Mouse (Mus musculus): ENCODE results near the gene Paqr7.
"Not testable (repeated sequence)": the region's sequence is repeated elsewhere in the genome, so short reads cannot be mapped to it uniquely, and the experiment has no call there.

The Paqr7 gene

GRCm38 (mm10) chr4:134474240-134474639 lies 22.3 kb upstream of the Paqr7 start:
- no peak for DNase-seq

DNA sequence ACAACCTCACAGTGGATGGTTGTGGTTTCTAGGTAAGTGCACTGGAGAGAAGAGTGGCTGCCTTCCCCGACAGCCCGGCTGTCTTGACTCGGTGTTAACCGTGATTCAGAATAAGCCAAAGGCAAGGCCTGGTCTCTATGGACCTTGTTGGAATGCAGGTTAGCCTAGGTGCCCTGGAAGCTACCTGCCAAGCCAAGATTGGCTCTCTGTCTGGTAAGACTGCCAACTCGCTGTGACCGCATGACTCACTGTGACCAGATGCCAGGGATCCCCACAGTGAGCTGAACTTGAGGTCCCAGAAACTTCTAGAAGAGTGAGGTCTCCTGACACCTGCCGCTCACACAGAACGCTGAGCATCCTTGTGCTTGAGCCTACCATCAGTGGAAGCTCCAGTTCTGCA lies 19.6 kb upstream of the Paqr7 start:
- peak; percentile 77 for DNase-seq

DNA sequence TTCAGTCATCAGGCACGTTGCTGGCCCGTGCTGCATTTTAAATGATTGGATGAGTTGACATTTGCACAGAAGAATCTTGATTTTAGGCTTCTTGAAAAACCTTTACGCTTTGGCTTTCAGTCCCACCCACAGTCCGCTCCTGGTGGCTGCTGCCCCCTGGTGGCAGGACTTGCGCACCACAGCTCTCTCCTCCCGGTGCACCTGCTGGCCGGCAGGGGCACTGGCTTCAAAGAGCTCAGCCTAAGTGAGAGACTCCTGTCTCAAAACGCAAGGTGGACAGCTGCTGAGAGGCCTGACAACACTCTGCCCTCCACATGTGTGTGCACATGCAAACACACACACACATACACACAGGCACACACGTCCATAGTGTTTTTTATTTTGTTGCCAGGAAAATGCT lies 18.5 kb upstream of the Paqr7 start:
- DNase-seq = peak; percentile 92

- DNase-seq = no peak
These were observed 16.7 kb upstream of the Paqr7 start for GRCm38 (mm10) chr4:134479839-134480238.

DNA sequence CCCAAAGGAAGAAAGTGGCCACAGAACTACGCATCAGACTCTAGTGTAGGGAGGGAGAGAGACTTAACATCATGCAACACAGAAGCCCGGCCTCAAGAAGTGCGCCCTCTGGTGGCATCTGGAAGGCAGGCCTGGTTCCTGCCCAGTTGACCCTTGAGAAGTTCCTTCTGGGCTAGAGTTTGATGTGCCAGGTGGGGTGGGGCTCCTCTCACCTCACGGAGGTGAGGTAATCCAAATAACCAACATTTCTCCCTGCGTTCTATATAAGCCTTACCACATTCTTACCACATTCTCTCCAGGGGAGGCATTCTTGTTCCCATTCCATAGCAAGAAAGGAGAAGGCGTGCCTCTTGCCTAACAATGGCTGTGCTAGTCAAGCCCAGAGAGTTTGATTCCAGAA lies 15.6 kb upstream of the Paqr7 start:
- peak; percentile 83 for DNase-seq

DNA sequence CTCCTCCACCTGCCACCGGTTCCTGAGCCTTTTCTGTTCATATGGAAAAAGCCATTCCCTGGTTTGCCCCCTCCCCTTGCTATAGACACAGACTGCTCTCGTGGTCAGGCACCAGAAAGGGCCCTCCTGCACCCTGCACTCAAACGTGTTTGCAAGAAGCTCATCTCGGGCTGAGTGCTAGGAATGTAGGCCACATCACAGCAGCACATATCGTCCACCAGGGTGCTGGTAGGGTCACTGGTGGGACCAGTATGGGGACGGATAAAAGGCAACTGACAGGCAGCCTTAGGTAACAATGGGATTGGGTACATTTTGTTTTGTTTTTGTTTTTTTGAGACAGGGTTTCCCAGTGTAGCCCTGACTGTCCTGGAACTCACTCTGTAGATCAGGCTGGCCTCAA lies 15.2 kb upstream of the Paqr7 start:
- DNase-seq = no peak

- DNase-seq = peak; percentile 65
These were observed 14.1 kb upstream of the Paqr7 start for GRCm38 (mm10) chr4:134482442-134482841.

DNA sequence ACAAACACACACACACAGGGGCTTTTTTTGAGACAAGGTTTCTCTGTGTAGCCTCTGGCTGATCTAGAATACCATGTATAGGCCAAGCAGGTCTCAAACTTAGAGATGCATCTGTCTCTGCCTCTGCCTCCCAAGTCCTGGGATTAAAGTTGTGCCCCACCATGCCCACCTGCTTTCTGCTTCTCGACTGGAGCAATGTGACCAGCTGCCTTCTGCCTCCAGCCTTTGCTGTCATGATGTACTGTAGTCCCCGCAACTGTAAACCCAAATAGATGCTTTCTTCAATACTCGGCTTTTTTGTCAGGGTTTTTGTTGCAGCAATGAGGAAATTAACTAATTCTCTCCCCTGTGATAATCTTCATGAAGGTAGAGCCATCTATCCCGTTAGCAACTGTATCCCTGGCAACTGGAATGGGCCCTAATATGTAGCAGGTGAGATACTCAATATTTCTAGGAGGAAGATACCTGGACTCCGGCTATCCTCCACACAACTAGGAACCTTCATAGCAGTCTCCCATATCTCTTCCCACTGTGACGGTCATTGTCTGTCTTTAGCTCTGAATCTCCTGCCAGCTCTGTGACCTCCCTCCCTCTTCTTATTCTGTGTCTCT lies 13.3 kb upstream of the Paqr7 start:
- DNase-seq = peak; percentile 55

DNA sequence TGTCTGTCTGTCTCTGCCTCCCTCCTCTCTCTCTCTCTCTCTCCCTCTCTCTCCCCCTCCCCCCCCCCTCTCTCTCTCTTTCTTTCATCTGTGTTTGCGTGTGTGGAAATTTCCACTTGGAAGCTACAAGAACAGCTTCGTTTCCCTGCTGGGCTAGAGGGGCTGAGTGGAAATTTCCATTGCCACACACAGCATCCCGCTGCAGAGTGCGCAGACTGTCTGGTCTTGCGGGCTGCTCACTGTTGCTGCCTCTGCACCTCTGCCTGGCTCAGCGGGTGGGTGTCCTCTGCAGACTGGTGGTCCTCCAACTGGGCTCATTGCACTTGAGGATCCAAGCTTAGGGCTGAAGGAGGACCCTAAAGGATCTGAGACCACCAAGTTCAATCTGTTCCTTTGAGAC lies 12.8 kb upstream of the Paqr7 start:
- peak; percentile 96 for DNase-seq

GRCm38 (mm10) chr4:134484231-134484630 lies 12.3 kb upstream of the Paqr7 start:
- peak; percentile 73 for DNase-seq

GRCm38 (mm10) chr4:134485151-134485900 lies 11.2 kb upstream of the Paqr7 start:
- peak; percentile 67 for DNase-seq

- no peak for DNase-seq
These were observed 8.3 kb upstream of the Paqr7 start for GRCm38 (mm10) chr4:134488211-134488610.

GRCm38 (mm10) chr4:134489986-134490665 lies 6.4 kb upstream of the Paqr7 start:
- no peak for DNase-seq

DNA sequence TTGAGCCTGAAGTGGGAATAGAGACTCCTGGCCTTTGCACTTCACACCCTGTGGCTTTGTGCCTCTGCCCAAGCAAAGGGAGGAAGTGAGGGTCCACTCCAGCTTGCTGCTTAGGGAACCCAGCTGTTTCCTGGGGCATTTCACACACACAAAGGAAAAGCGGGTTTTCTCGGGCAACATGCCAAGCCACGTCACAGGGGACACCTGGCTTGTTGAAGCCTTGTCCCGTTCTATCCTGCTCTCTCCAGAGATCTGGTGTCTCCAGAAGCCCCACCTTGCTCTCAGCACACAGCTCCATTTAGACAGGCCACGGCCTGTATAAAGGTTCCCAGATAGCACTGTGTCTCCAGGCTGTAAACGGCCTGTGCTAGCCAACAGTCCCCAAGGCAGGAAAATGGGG lies 4.8 kb upstream of the Paqr7 start:
- DNase-seq = peak; percentile 54

GRCm38 (mm10) chr4:134494161-134494560 lies 2.3 kb upstream of the Paqr7 start:
- DNase-seq = peak; percentile 33

- DNase-seq = peak; percentile 41
These were observed 1.5 kb upstream of the Paqr7 start for GRCm38 (mm10) chr4:134494780-134495545.

DNA sequence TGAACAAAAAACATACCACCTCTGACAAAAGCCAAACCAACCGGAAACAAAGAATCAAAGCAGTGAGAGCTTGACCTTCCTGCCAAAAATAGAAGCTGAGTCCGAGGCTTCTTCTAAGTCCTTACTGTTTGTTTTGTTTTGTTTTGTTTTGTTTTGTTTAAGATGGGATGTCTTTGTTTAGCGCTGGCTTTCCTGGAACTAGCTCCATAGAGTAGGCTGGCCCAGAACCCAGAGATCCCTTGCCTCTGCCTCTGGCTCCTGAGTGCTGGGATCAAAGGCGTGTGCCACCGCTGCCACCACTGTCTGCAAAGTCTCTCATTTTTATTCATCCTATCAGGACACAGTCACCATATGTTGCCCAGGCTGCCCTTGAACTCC lies 962 bp upstream of the Paqr7 start:
- peak; percentile 32 for DNase-seq

GRCm38 (mm10) chr4:134497223-134497622 lies 726 bp downstream of the Paqr7 start:
- DNase-seq = no peak

- DNase-seq = peak; percentile 45
These were observed 1.7 kb downstream of the Paqr7 start for GRCm38 (mm10) chr4:134497986-134498731.

- not testable (repeated sequence) for DNase-seq
These were observed 2.5 kb downstream of the Paqr7 start for GRCm38 (mm10) chr4:134498983-134499382.

DNA sequence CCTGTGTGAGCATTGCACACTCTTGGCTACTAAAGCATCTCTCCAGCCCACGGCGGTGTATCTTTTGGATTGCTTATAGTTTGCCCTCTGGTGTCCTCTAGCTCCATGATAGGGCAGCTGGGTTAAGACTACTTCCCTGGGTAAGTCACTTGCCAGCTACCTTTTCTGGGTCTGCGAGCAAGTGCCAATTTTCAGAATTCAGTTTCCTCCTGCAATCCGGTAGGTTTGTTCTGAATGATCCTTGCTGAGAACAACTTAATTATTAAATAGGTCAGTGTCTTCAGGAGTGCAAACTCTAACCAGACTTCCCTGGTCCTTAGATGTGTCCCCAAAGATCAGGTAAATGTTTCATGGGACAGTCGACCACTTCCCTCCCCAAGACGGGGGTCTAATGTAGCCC lies 4.6 kb downstream of the Paqr7 start:
- DNase-seq = no peak

GRCm38 (mm10) chr4:134503686-134504357 lies 7.3 kb downstream of the Paqr7 start:
- no peak for DNase-seq
